Mouse (Mus musculus) kidney, adult 2 months (tissue): Measurements from ENCODE around the gene Tpcn1.
A peak's percentile ranks its signal among the peaks of the same experiment; 100 is the strongest.

ENCODE experiments used
- CTCF ChIP-seq: fragments of 200-500 bp; conservative IDR thresholded peaks from 2 replicates; pipeline ENCODE4 v1.5.1; 2011; ENCODE audit warnings: low read depth, mild to moderate bottlenecking, control low read depth, low read length, moderate library complexity, mixed read lengths; ENCODE audit not compliant: insufficient read depth, insufficient read length
- POLR2A ChIP-seq: fragments of 200-500 bp; IDR thresholded peaks from one replicate; pipeline ENCODE4 v1.6.1; 2011; ENCODE audit warnings: low read depth, low read length, control low read depth

GRCm38 (mm10) chr5:120505368-120505767 lies 83.1 kb downstream of the Tpcn1 start:
- no peak for TF ChIP-seq POLR2A
- peak; percentile 94 for TF ChIP-seq CTCF
